Mouse (Mus musculus) MEL (cell line): ENCODE measurements around the gene 4933407L21Rik. TPM values are rescaled to one million over a fixed set of nuclear protein-coding genes. Genes with fewer than 3 reads are reported as not detected.

Experiments
- DNase-seq: peaks from one replicate; pipeline ENCODE4 v3.0.0; 2011; ENCODE audit warnings: low read depth, low spot score
- H3K27ac ChIP-seq: 2 replicates; pipeline ENCODE4 v1.5.1; 2012; ENCODE audit warnings: low read depth, mild to moderate bottlenecking, control low read depth, low read length, moderate library complexity; ENCODE audit not compliant: control insufficient read depth
- H3K27me3 ChIP-seq, 2 experiments: fragments of 150-350 bp in 1 of 2; sonication (generic) in 1 of 2; 2 replicates each; pipeline ENCODE4 v1.6.1; 2012; ENCODE audit warnings: low read length in 2 of 2, mild to moderate bottlenecking in 2 of 2, improper control_type of control experiment in 1 of 2, moderate library complexity in 1 of 2; ENCODE audit not compliant: insufficient read depth in 2 of 2, control insufficient read depth in 1 of 2
- H3K36me3 ChIP-seq, 2 experiments: 2 replicates each; pipeline ENCODE4 v1.6.1; 2012 to 2014; ENCODE audit warnings: low read length in 2 of 2, improper control_type of control experiment in 1 of 2, inconsistent platforms in 1 of 2, mild to moderate bottlenecking in 1 of 2; ENCODE audit not compliant: insufficient read depth in 2 of 2, control insufficient read depth in 1 of 2
- H3K4me1 ChIP-seq, 2 experiments: fragments of 150-350 bp in 1 of 2; sonication (generic) in 1 of 2; 2 replicates each; pipeline ENCODE4 v1.6.1; 2012; ENCODE audit warnings: low read length in 2 of 2, improper control_type of control experiment in 1 of 2, mild to moderate bottlenecking in 1 of 2; ENCODE audit not compliant: insufficient read depth in 2 of 2, control insufficient read depth in 1 of 2
- H3K4me3 ChIP-seq, 2 experiments: fragments of 150-350 bp in 1 of 2; sonication (generic) in 1 of 2; 2 replicates each; pipeline ENCODE4 v1.5.1; 2012; ENCODE audit warnings: low read depth in 2 of 2, low read length in 2 of 2, mild to moderate bottlenecking in 2 of 2, moderate library complexity in 2 of 2, control low read depth in 1 of 2, improper control_type of control experiment in 1 of 2; ENCODE audit not compliant: control insufficient read depth in 1 of 2, insufficient read depth in 1 of 2
- H3K79me2 ChIP-seq: 2 replicates; pipeline ENCODE4 v1.6.1; 2012; ENCODE audit warnings: mild to moderate bottlenecking, low read length, moderate library complexity; ENCODE audit not compliant: control insufficient read depth, poor library complexity, insufficient read depth
- H3K9ac ChIP-seq: 2 replicates; pipeline ENCODE4 v1.6.1; 2012; ENCODE audit warnings: low read depth, mild to moderate bottlenecking, control low read depth, low read length, moderate library complexity; ENCODE audit not compliant: control insufficient read depth, poor library complexity, severe bottlenecking
- H3K9me3 ChIP-seq: fragments of 150-350 bp; sonication (generic); replicated peaks from 2 replicates; pipeline ENCODE4 v1.6.1; 2012; ENCODE audit warnings: mild to moderate bottlenecking, low read length, improper control_type of control experiment, moderate library complexity; ENCODE audit not compliant: insufficient read depth
- BHLHE40 ChIP-seq: IDR thresholded peaks from 2 replicates; pipeline ENCODE4 v1.6.1; 2012; ENCODE audit warnings: low read depth, mild to moderate bottlenecking, inconsistent platforms, low read length, improper control_type of control experiment, borderline replicate concordance
- CHD2 ChIP-seq: IDR thresholded peaks from 2 replicates; pipeline ENCODE4 v1.6.1; 2011; ENCODE audit warnings: low read length, improper control_type of control experiment
- EP300 ChIP-seq, 2 experiments: IDR thresholded peaks; 2 replicates each; pipeline ENCODE4 v1.6.1; 2011; ENCODE audit warnings: improper control_type of control experiment in 2 of 2, low read length in 2 of 2, low read depth in 1 of 2, mild to moderate bottlenecking in 1 of 2
- GABPA ChIP-seq: IDR thresholded peaks from 2 replicates; pipeline ENCODE4 v1.6.1; 2012; ENCODE audit warnings: low read depth, mild to moderate bottlenecking, inconsistent platforms, low read length, improper control_type of control experiment, moderate library complexity
- GATA1 ChIP-seq: IDR thresholded peaks from 2 replicates; pipeline ENCODE4 v1.6.1; 2011; ENCODE audit warnings: low read depth, low read length, improper control_type of control experiment
- HCFC1 ChIP-seq: IDR thresholded peaks from 2 replicates; pipeline ENCODE4 v1.6.1; 2012; ENCODE audit warnings: low read depth, mild to moderate bottlenecking, inconsistent platforms, low read length, improper control_type of control experiment, moderate library complexity
- MAFK ChIP-seq: IDR thresholded peaks from 2 replicates; pipeline ENCODE4 v1.6.1; 2011; ENCODE audit warnings: low read depth, mild to moderate bottlenecking, low read length, improper control_type of control experiment, borderline replicate concordance
- MAZ ChIP-seq: IDR thresholded peaks from 2 replicates; pipeline ENCODE4 v1.6.1; 2012; ENCODE audit warnings: low read depth, mild to moderate bottlenecking, inconsistent platforms, low read length, improper control_type of control experiment
- MYB ChIP-seq: IDR thresholded peaks from 2 replicates; pipeline ENCODE4 v1.6.1; 2011; ENCODE audit warnings: mild to moderate bottlenecking, low read depth, low read length, improper control_type of control experiment
- RCOR1 ChIP-seq: IDR thresholded peaks from 2 replicates; pipeline ENCODE4 v1.6.1; 2012; ENCODE audit warnings: low read depth, mild to moderate bottlenecking, inconsistent platforms, low read length, improper control_type of control experiment
- TBP ChIP-seq: IDR thresholded peaks from 2 replicates; pipeline ENCODE4 v1.8.0; 2011; ENCODE audit warnings: low read depth, low read length, improper control_type of control experiment
- USF2 ChIP-seq, 2 experiments: IDR thresholded peaks; 2 replicates each; pipeline ENCODE4 v1.6.1; 2011 to 2012; ENCODE audit warnings: improper control_type of control experiment in 2 of 2, low read length in 2 of 2, borderline replicate concordance in 1 of 2, inconsistent platforms in 1 of 2, low read depth in 1 of 2, mild to moderate bottlenecking in 1 of 2; ENCODE audit not compliant: insufficient read depth in 1 of 2
- ZC3H11A ChIP-seq: IDR thresholded peaks from 2 replicates; pipeline ENCODE4 v1.6.1; 2012; ENCODE audit warnings: low read depth, mild to moderate bottlenecking, inconsistent platforms, low read length, improper control_type of control experiment
- ZMIZ1 ChIP-seq: IDR thresholded peaks from 2 replicates; pipeline ENCODE4 v1.6.1; 2012; ENCODE audit warnings: low read depth, mild to moderate bottlenecking, inconsistent platforms, low read length, improper control_type of control experiment, moderate library complexity
- polyA plus RNA-seq, 2 experiments: library from polyadenylated mRNA; stranded (reverse) in 1 of 2; unstranded in 1 of 2; fragments of >175 nt in 1 of 2; fragments of >200 nt in 1 of 2; gene quantifications; 2 replicates each; pipeline versions ENCODE4 v1.2.1 to v1.2.4; 2012; ENCODE audit warnings: low replicate concordance in 2 of 2, low read depth in 1 of 2; ENCODE audit not compliant: insufficient read length in 2 of 2, insufficient read depth in 1 of 2, missing spikeins in 1 of 2
- total RNA-seq: library from RNA; depleted of rRNA; stranded (reverse); fragments of 300-350 nt; gene quantifications from 2 replicates; pipeline ENCODE4 v1.2.3, GENCODE M21; 2012

The 4933407L21Rik gene
- total and polyA plus RNA-seq, 3 experiments = not detected

GRCm38 (mm10) chr1:85928688-85929065 lies 394 bp downstream of the 4933407L21Rik start:
- H3K9ac ChIP-seq = no peak overlapping the region
- TF ChIP-seq GABPA (no peak), RCOR1 (no peak), MAZ (no peak), GATA1 (no peak), ZC3H11A (no peak), ZMIZ1 (no peak)
- no peaks in the 10 kb centered on the region for H3K79me2 ChIP-seq
- no peaks in the 10 kb centered on the region for H3K4me1 ChIP-seq
- H3K4me3 ChIP-seq = no peak overlapping the region
- peaks cover 2 to 14% of the 10 kb centered on the region in 2 experiments for H3K27me3 ChIP-seq
- H3K27ac ChIP-seq = no peak overlapping the region
- DNase-seq = no peak
- H3K36me3 ChIP-seq = no peaks in the 10 kb centered on the region
- H3K9me3 ChIP-seq = no peaks in the 10 kb centered on the region

DNA sequence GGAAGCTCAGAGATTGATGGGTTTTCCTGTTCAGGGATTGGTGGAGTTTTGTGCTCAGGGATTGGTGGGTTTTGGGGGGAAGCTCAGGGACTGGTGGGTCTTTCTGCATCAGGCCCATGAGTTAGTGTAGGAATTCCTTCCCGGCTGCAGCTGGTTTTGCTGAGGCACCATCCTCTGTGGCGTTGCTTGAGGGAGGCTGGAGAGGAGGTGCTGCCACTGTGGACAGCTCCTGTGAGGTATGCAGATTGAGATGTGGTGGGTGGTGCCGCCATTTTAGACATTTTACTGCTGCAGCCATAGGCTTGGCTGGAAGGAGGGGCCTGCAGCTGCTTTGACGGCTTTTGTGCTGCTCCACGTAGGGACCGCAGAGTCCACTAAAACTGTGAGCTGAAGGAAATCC lies 1.1 kb downstream of the 4933407L21Rik start:
- Histone ChIP-seq H3K27ac (no peak overlapping the region), H3K36me3 (no peaks in the 10 kb centered on the region), H3K9me3 (no peaks in the 10 kb centered on the region), H3K4me1 (no peaks in the 10 kb centered on the region), H3K4me3 (no peak overlapping the region), H3K27me3 (peaks cover 2 to 12% of the 10 kb centered on the region in 2 experiments), H3K9ac (no peak overlapping the region), H3K79me2 (no peaks in the 10 kb centered on the region)
- no peak for TF ChIP-seq MAZ
- TF ChIP-seq BHLHE40 = no peak
- no peak for DNase-seq

DNA sequence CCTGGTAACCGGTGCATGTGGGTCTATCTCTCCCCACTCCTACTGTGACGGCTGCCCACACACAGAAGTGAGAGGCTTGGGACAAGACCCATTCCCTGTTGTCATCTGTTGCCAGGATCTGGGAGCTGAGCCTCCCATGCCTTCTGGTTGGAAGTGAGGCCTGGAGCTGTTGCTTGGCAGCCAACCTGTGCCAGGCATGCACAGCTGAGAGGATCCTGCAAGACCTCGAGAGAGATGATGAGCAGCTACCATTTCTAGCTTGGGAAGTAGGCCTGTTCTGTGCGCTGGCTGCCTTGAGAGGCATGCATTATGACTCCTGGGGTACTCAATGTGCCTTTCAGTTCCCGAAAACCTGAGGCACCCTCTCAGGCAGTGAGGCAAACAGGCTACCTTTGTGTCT lies 2.9 kb downstream of the 4933407L21Rik start:
- H3K4me1 ChIP-seq = no peaks in the 10 kb centered on the region
- TF ChIP-seq MYB = no peak
- no peak for TF ChIP-seq ZMIZ1
- TF ChIP-seq MAFK = no peak
- no peak for TF ChIP-seq TBP
- TF ChIP-seq EP300 (IDR thresholded peaks at IDR 0.05; ENCODE audit: low read depth in 1 of 2, low read length in 2 of 2) = no peak
- TF ChIP-seq MAZ = no peak
- TF ChIP-seq USF2 (IDR thresholded peaks at IDR 0.05; ENCODE audit: borderline replicate concordance in 1 of 2, insufficient read depth in 1 of 2, low read depth in 1 of 2, low read length in 2 of 2) = no peak
- TF ChIP-seq HCFC1 = no peak
- TF ChIP-seq CHD2 = no peak

More for the DNA sequence above, 2.9 kb downstream of the 4933407L21Rik start:
- DNase-seq = no peak
- Histone ChIP-seq H3K9me3 (no peaks in the 10 kb centered on the region), H3K36me3 (no peaks in the 10 kb centered on the region), H3K27me3 (peaks cover 0 to 13% of the 10 kb centered on the region in 2 experiments), H3K27ac (no peak overlapping the region), H3K4me3 (no peak overlapping the region), H3K9ac (no peak overlapping the region), H3K79me2 (no peaks in the 10 kb centered on the region)
